ENCODE assay signal across 8 mouse cellular contexts in the genomic region with DNA sequence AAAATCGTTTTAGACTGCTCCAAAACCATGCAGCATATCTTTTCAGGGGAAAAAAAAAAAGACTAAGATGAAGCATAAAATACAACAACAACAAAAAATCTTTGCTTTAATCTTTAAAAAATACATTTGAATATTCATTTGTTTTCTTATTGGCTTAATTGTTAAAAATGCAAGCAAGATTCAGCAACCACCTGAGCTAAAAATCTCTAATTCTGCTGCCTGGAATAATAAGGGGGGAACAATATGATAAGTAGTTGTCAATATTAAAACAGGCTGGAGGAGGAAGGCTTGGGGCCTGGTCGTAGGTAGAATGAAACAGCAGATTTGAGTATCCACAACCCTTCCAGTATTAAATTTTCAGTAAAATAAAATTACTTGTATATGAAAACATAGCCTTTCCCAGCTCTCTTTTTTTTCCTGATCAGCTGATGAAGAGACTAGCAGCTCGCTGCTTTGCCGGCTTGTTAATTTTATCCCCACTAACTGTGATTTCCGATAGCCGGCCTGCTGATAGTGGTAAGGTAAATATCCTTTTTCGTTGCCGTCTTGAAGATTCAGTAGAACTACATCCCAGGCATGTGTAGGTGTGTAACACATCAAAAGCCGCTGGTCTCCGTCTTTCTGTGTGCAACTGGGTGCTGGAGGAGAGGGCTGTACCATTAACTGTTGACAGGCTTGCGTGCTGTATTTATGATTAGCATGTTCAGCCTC.
DNase-seq lines count a peak whose midpoint lies in the region; ATAC-seq and TF ChIP-seq lines count a peak whose summit lies in the region.

No protein-coding gene starts in this region.

- no peak for TF ChIP-seq CTCF in thymus, adult 2 months (IDR thresholded peaks at IDR 0.05; ENCODE audit: borderline replicate concordance, control insufficient read depth, extremely low read depth, insufficient read depth, low read length, poor library complexity)

- 36% methylated on average over 11 of the region's 11 CpGs for WGBS in embryonic facial prominence, embryonic 14.5 days
- WGBS in intestine, embryonic 14.5 days = 31% methylated on average over 11 of the region's 11 CpGs
- WGBS in midbrain, embryonic 14.5 days = 8% methylated on average over 11 of the region's 11 CpGs
- 72% methylated on average over 11 of the region's 11 CpGs for WGBS in thymus, adult 2 months

- peak overlapping the region; percentile 99 for H3K27ac ChIP-seq in embryonic facial prominence, embryonic 14.5 days (replicated peaks; ENCODE audit: low read depth, low read length)
- H3K27ac ChIP-seq in intestine, embryonic 14.5 days (ENCODE audit: low read depth) = peak overlapping the region; percentile 95
- H3K27ac ChIP-seq in midbrain, embryonic 14.5 days (replicated peaks; ENCODE audit: low read depth, low read length) = peak overlapping the region; percentile 99
- no peak overlapping the region for H3K27ac ChIP-seq in thymus, adult 2 months (ENCODE audit: control insufficient read depth, insufficient read depth, low read length)

- H3K9ac ChIP-seq in embryonic facial prominence, embryonic 14.5 days (ENCODE audit: low read depth, low read length) = peak overlapping the region; percentile 79
- H3K9ac ChIP-seq in intestine, embryonic 14.5 days (ENCODE audit: low read length) = peak overlapping the region; percentile 60
- peak overlapping the region; percentile 69 for H3K9ac ChIP-seq in midbrain, embryonic 14.5 days (replicated peaks; ENCODE audit: low read length)

- peak overlapping the region; percentile 82 for H3K4me2 ChIP-seq in embryonic facial prominence, embryonic 14.5 days (ENCODE audit: low read depth, low read length)
- peak overlapping the region; percentile 70 for H3K4me2 ChIP-seq in intestine, embryonic 14.5 days (ENCODE audit: low read length)
- peak overlapping the region; percentile 60 for H3K4me2 ChIP-seq in midbrain, embryonic 14.5 days (ENCODE audit: low read length)

- H3K27me3 ChIP-seq in embryonic facial prominence, embryonic 14.5 days (replicated peaks; ENCODE audit: control insufficient read depth, insufficient read depth, low read length) = no peaks in the 10 kb centered on the region
- no peaks in the 10 kb centered on the region for H3K27me3 ChIP-seq in intestine, embryonic 14.5 days (replicated peaks; ENCODE audit: control insufficient read depth, insufficient read depth, low read length)
- H3K27me3 ChIP-seq in midbrain, embryonic 14.5 days (ENCODE audit: control insufficient read depth, insufficient read depth, low read length) = no peaks in the 10 kb centered on the region
- H3K27me3 ChIP-seq in thymus, adult 2 months (ENCODE audit: control insufficient read depth, insufficient read depth, low read length) = no peaks in the 10 kb centered on the region

- peak overlapping the region; percentile 61 for H3K4me3 ChIP-seq in embryonic facial prominence, embryonic 14.5 days (ENCODE audit: low read depth, low read length)
- peak overlapping the region; percentile 39; the same call in 1 of the 2 replicates for H3K4me3 ChIP-seq in intestine, embryonic 14.5 days (ENCODE audit: low read depth, low read length)
- peak overlapping the region; percentile 42 for H3K4me3 ChIP-seq in midbrain, embryonic 14.5 days (replicated peaks; ENCODE audit: low read depth, low read length)
- H3K4me3 ChIP-seq in thymus, adult 2 months (ENCODE audit: control insufficient read depth, insufficient read depth, low read length) = no peak overlapping the region

- no peak for TF ChIP-seq POLR2A in thymus, adult 2 months (IDR thresholded peaks at IDR 0.05; ENCODE audit: control insufficient read depth, extremely low read depth, insufficient read depth, low read length, poor library complexity)

- peaks cover 13% of the 10 kb centered on the region for H3K36me3 ChIP-seq in embryonic facial prominence, embryonic 14.5 days (ENCODE audit: control insufficient read depth, insufficient read depth, low read length)
- no peaks in the 10 kb centered on the region for H3K36me3 ChIP-seq in intestine, embryonic 14.5 days (ENCODE audit: control insufficient read depth, insufficient read depth, low read length)
- H3K36me3 ChIP-seq in midbrain, embryonic 14.5 days (ENCODE audit: control insufficient read depth, insufficient read depth, low read length) = no peaks in the 10 kb centered on the region
- no peaks in the 10 kb centered on the region for H3K36me3 ChIP-seq in thymus, adult 2 months (ENCODE audit: control insufficient read depth, insufficient read depth, low read length)

- peaks cover 18% of the 10 kb centered on the region for H3K4me1 ChIP-seq in embryonic facial prominence, embryonic 14.5 days (ENCODE audit: control insufficient read depth, insufficient read depth, low read length)
- H3K4me1 ChIP-seq in intestine, embryonic 14.5 days (replicated peaks; ENCODE audit: control insufficient read depth, insufficient read depth, low read length) = peaks cover 17% of the 10 kb centered on the region
- peaks cover 38% of the 10 kb centered on the region for H3K4me1 ChIP-seq in midbrain, embryonic 14.5 days (ENCODE audit: control insufficient read depth, insufficient read depth, low read length)
- H3K4me1 ChIP-seq in thymus, adult 2 months (replicated peaks; ENCODE audit: control insufficient read depth, insufficient read depth, low read length) = peaks cover 24% of the 10 kb centered on the region

- DNase-seq in cerebellum, adult 11 months = peak; percentile 29
- DNase-seq in cerebellum, adult 11-12 months = no peak
- peak; percentile 56 for DNase-seq in 3T3-L1 (ENCODE audit: low read depth, low spot score)
- no peak for DNase-seq in embryonic facial prominence, embryonic 14.5 days (ENCODE audit: low spot score)
- peak; percentile 55 for DNase-seq in intestine, embryonic 14.5 days (ENCODE audit: low spot score)
- peak; percentile 74 for DNase-seq in midbrain, embryonic 14.5 days
- no peak for DNase-seq in thymus, adult 2 months
- no peak for DNase-seq in frontal cortex, postnatal 25 days (ENCODE audit: low spot score in 2 of 2)

- no peaks in the 10 kb centered on the region for H3K9me3 ChIP-seq in embryonic facial prominence, embryonic 14.5 days (ENCODE audit: control insufficient read depth, low read length)
- H3K9me3 ChIP-seq in intestine, embryonic 14.5 days (ENCODE audit: control insufficient read depth, low read length) = no peaks in the 10 kb centered on the region
- H3K9me3 ChIP-seq in midbrain, embryonic 14.5 days (ENCODE audit: control insufficient read depth, low read length) = no peaks in the 10 kb centered on the region

- ATAC-seq in embryonic facial prominence, embryonic 14.5 days (ENCODE audit: low read depth) = no peak
- no peak for ATAC-seq in intestine, embryonic 14.5 days (replicated peaks; ENCODE audit: low FRiP score, low TSS enrichment, low read depth)
- ATAC-seq in midbrain, embryonic 14.5 days (ENCODE audit: low FRiP score, low TSS enrichment) = no peak

Comparison
In these comparisons a context has a peak if more than half of its experiments do, and no peak if none do; other contexts are left out.
1. DNase-seq: peak in cerebellum, adult 11 months (single experiment), 3T3-L1 (single experiment), intestine, embryonic 14.5 days (single experiment) and midbrain, embryonic 14.5 days (single experiment); none in cerebellum, adult 11-12 months (single experiment), embryonic facial prominence, embryonic 14.5 days (single experiment), thymus, adult 2 months (single experiment) and frontal cortex, postnatal 25 days (0 of 2).
2. Peak in every context shown above with its lines, with median percentiles within 50 percentile points of each other: H3K4me2 ChIP-seq and H3K9ac ChIP-seq.